Mouse (Mus musculus) stomach, embryonic 14.5 days (tissue): ENCODE results near the gene Cd44. TPM values are rescaled to one million over a fixed set of nuclear protein-coding genes. Genes with fewer than 3 reads are reported as not detected.
A peak's percentile ranks its signal among the peaks of the same experiment; 100 is the strongest.

Experiments
- ATAC-seq: fragments of 200-750 bp; cut with Nextera tagmentation; 2 replicates; pipeline ENCODE4 v1.8.0; 2017; ENCODE audit warnings: low read depth, moderate TSS enrichment; ENCODE audit not compliant: insufficient number of reproducible peaks, insufficient read depth, low FRiP score
- H3K27ac ChIP-seq: fragments of 300-500 bp; sonication (generic); 2 replicates; pipeline ENCODE4 v1.5.1; 2014; ENCODE audit warnings: mild to moderate bottlenecking, low read length, moderate library complexity, mixed read lengths
- H3K27me3 ChIP-seq: fragments of 300-500 bp; sonication (generic); 2 replicates; pipeline ENCODE4 v1.6.1; 2014; ENCODE audit warnings: low read length, control low read depth, mixed read lengths; ENCODE audit not compliant: control insufficient read depth, insufficient read depth
- H3K36me3 ChIP-seq: fragments of 300-500 bp; sonication (generic); 2 replicates; pipeline ENCODE4 v1.6.1; 2014; ENCODE audit warnings: mild to moderate bottlenecking, control low read depth, low read length, moderate library complexity, mixed read lengths; ENCODE audit not compliant: control insufficient read depth, insufficient read depth
- H3K4me1 ChIP-seq: fragments of 300-500 bp; sonication (generic); 2 replicates; pipeline ENCODE4 v1.6.1; 2014; ENCODE audit warnings: low read length, control low read depth, mixed read lengths; ENCODE audit not compliant: control insufficient read depth, insufficient read depth
- H3K4me2 ChIP-seq: fragments of 300-500 bp; sonication (generic); replicated peaks from 2 replicates; pipeline ENCODE4 v1.6.1; 2014; ENCODE audit warnings: low read depth, low read length, control low read depth
- H3K4me3 ChIP-seq: fragments of 300-500 bp; sonication (generic); 2 replicates; pipeline ENCODE4 v1.5.1; 2014; ENCODE audit warnings: low read depth, low read length, control low read depth
- H3K9ac ChIP-seq: fragments of 300-500 bp; sonication (generic); replicated peaks from 2 replicates; pipeline ENCODE4 v1.6.1; 2014; ENCODE audit warnings: low read depth, mild to moderate bottlenecking, control low read depth, low read length, moderate library complexity, mixed read lengths
- H3K9me3 ChIP-seq: fragments of 300-500 bp; sonication (generic); 2 replicates; pipeline ENCODE4 v1.6.1; 2016; ENCODE audit warnings: low read depth, low read length, control low read depth; ENCODE audit not compliant: control insufficient read depth
- WGBS: fragments of 180-500 bp; shearing (Covaris S2); extraction: QIAGEN DNeasy Blood & Tissue Kit; methylation state at CpG from one replicate; pipeline ENCODE4 v1.1.7; 2014; 5-methylcytosine and 5-hydroxymethylcytosine counted together
- polyA plus RNA-seq: library from polyadenylated mRNA; unstranded; fragments of >200 nt; fragmentation: Nextera tagmentation; extraction: Ambion mirVana; gene quantifications from 2 replicates; pipeline ENCODE4 v1.2.1, GENCODE M21; 2014

Cd44 gene
- polyA plus RNA-seq, 1 experiment from 2014 or later: 11.3 TPM

DNA sequence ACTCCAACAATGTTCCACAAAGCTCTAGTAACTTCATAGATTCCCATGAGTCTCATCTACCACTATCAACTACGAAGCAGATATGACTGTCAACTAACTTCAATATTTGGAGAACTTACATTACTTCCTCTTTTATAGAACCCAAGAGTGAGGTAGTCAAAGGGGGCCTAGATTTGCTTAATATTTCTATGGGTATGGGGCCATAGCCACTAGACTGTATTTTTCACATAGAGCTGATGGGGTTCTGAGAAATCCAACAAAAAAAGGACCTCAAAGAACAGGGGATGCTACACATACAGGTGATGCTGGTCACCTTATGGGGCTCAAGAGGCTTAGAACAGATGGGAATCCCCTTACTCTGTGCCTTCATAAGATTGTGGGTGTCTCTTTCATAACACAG is 14.3 kb downstream of the Cd44 start:
- H3K9ac ChIP-seq: no peak overlapping the region
- no peak overlapping the region for H3K4me3 ChIP-seq
- 82% methylated on average over 1 of the region's 1 CpGs for WGBS
- no peaks in the 10 kb centered on the region for H3K36me3 ChIP-seq
- H3K4me1 ChIP-seq: peaks cover 5% of the 10 kb centered on the region; the same call in 1 of the 2 replicates
- no peak overlapping the region for H3K27ac ChIP-seq
- ATAC-seq: no peak
- no peak overlapping the region for H3K4me2 ChIP-seq
- H3K9me3 ChIP-seq: no peaks in the 10 kb centered on the region
- no peaks in the 10 kb centered on the region for H3K27me3 ChIP-seq

DNA sequence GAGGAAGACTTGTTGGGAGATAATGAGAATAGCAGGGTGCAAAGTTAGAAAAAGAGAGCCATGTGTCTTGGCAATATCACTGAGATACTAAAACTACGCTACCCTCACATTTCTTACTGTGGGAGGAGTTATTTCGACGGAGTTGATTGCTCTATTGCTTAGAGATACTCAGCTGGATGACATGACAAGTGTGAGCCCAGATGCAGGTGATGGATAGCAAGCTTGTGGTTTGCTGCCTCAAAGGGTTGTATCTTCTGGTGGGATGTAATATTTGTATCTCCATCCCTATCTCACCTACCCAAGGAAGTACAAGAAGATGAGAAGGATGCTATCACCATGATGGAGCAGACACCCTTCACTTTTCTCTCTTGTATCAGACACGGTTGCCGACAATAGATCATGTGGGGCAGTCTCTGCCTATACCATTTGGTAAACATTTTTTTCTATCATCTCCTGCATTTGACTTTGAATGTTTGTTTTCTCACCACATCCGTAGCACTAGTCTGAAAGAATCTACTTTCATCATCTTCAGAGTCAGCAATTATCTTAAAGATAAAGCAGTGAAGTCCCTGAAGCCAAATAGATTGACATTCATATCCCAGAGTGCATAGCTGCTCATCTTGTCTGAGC is 15.0 kb downstream of the Cd44 start:
- Histone ChIP-seq H3K9ac (no peak overlapping the region), H3K36me3 (no peaks in the 10 kb centered on the region), H3K4me3 (no peak overlapping the region), H3K4me2 (no peak overlapping the region), H3K27me3 (no peaks in the 10 kb centered on the region), H3K9me3 (no peaks in the 10 kb centered on the region), H3K4me1 (peaks cover 10% of the 10 kb centered on the region; the same call in 1 of the 2 replicates), H3K27ac (no peak overlapping the region)
- no peak for ATAC-seq
- 86% methylated on average over 6 of the region's 6 CpGs for WGBS

- no peak overlapping the region for H3K4me2 ChIP-seq
- H3K9ac ChIP-seq: no peak overlapping the region
- H3K27me3 ChIP-seq: no peaks in the 10 kb centered on the region
- no peaks in the 10 kb centered on the region for H3K9me3 ChIP-seq
- peaks cover 10% of the 10 kb centered on the region; the same call in 1 of the 2 replicates for H3K4me1 ChIP-seq
- ATAC-seq: peak; percentile 56; the same call in 1 of the 2 replicates
- no peaks in the 10 kb centered on the region for H3K36me3 ChIP-seq
- WGBS: 20% methylated on average over 6 of the region's 6 CpGs
- peak overlapping the region; percentile 68 for H3K27ac ChIP-seq
- H3K4me3 ChIP-seq: no peak overlapping the region
Measured at GRCm38 (mm10) chr2:102882597-102883272, 18.7 kb downstream of the Cd44 start.

DNA sequence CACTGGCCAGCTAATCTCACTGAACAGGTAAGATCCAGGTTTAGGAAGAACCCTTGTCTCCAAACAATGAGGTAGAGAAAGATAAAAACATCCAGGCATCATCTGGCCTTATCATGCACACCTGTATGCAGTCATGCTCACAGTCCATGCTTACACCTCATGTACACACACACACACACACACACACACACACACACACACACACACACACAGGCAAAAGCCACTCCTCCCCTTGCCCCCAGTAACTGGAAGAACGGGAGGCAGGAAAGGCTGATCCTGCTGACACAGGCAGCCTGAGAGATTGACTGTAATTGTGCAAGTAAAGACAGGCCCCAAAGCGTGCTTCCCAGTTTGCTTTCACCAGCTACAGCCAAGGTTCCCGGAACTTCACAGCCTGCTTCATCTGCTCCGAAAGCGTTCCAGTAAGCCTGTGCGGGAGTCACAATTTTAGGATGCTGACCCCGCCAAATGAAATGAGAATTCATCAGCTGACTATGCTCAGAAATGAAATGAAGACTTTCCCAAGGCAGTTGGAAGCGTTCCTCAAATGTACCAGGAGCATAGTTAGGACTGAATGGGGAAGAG is 19.4 kb downstream of the Cd44 start:
- H3K9ac ChIP-seq: no peak overlapping the region
- H3K9me3 ChIP-seq: no peaks in the 10 kb centered on the region
- no peak overlapping the region for H3K4me2 ChIP-seq
- 49% methylated on average over 8 of the region's 8 CpGs for WGBS
- no peaks in the 10 kb centered on the region for H3K27me3 ChIP-seq
- no peak overlapping the region for H3K4me3 ChIP-seq
- H3K4me1 ChIP-seq: peaks cover 10% of the 10 kb centered on the region; the same call in 1 of the 2 replicates
- H3K36me3 ChIP-seq: no peaks in the 10 kb centered on the region
- peak; percentile 53; the same call in 1 of the 2 replicates for ATAC-seq
- H3K27ac ChIP-seq: peak overlapping the region; percentile 68

DNA sequence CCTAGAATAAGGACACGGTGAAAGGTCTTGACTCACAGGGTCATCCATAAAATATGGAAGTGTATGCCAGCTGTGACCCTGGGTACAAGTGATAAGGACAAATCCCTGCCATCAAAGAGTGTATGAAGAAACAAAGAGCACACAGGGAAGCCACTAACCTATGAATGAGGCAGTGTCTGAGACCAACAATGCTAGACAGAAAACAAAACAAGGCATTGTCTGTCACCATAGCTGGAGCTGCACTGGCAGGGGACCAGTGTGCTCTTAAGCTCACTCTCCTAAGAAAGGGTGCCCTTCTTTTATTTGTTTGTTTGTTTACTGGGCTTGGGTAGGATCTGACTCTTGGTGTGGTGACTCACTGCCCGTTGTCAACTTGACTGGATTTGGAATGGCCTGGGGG is 23.0 kb downstream of the Cd44 start:
- Histone ChIP-seq H3K9ac (no peak overlapping the region), H3K27ac (no peak overlapping the region), H3K4me2 (no peak overlapping the region), H3K9me3 (no peaks in the 10 kb centered on the region), H3K36me3 (no peaks in the 10 kb centered on the region), H3K4me1 (peaks cover 10% of the 10 kb centered on the region; the same call in 1 of the 2 replicates), H3K4me3 (no peak overlapping the region), H3K27me3 (no peaks in the 10 kb centered on the region)
- no peak for ATAC-seq
- WGBS: 60% methylated on average over 2 of the region's 2 CpGs

DNA sequence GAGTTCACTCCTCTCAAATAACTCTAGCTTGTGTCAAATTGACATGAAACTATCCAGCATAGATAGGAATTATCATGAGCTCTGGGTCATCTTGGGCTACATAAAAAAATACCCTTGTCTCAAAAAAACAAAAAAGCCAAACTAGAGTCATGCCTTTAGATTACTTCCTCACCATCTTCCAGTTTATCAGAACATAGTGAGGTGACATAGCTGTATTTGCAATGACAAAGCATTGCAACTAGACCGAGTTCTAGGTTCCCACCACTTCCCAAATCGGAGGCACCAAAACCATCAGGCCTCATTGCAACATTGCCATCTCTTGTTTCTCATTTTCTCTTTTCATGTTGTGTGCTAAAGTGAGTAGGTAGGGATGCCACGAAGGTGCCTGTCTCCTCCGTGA is 24.0 kb downstream of the Cd44 start:
- no peak for ATAC-seq
- Histone ChIP-seq H3K27me3 (no peaks in the 10 kb centered on the region), H3K27ac (no peak overlapping the region), H3K9me3 (no peaks in the 10 kb centered on the region), H3K36me3 (no peaks in the 10 kb centered on the region), H3K4me3 (no peak overlapping the region), H3K4me1 (peaks cover 7% of the 10 kb centered on the region; the same call in 1 of the 2 replicates), H3K9ac (no peak overlapping the region), H3K4me2 (no peak overlapping the region)
- 88% methylated on average over 4 of the region's 4 CpGs for WGBS

DNA sequence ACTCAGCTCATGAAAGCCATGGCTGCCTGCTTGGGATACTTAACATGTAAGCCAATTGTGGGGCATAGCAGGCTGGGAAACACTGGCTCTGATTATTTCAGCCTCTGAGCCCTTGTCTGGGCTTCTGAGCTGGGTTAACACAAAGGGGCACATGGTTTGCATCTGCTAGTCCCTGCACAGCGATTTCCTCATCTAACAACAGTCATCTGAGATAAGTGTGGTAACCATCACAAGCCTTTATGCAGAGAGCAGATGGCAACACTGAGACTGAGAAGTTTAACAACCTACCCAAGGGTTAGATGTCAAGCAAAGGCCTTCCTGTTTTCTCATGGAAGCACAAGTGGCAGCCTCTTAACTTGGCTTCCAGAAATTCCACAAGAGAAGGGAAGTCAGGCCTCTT is 25.3 kb downstream of the Cd44 start:
- no peak overlapping the region for H3K4me3 ChIP-seq
- no peak overlapping the region for H3K27ac ChIP-seq
- H3K9ac ChIP-seq: no peak overlapping the region
- H3K4me2 ChIP-seq: no peak overlapping the region
- no peak for ATAC-seq
- no peaks in the 10 kb centered on the region for H3K36me3 ChIP-seq
- no peaks in the 10 kb centered on the region for H3K27me3 ChIP-seq
- 50% methylated on average over 1 of the region's 1 CpGs for WGBS
- H3K4me1 ChIP-seq: no peaks in the 10 kb centered on the region
- no peaks in the 10 kb centered on the region for H3K9me3 ChIP-seq

DNA sequence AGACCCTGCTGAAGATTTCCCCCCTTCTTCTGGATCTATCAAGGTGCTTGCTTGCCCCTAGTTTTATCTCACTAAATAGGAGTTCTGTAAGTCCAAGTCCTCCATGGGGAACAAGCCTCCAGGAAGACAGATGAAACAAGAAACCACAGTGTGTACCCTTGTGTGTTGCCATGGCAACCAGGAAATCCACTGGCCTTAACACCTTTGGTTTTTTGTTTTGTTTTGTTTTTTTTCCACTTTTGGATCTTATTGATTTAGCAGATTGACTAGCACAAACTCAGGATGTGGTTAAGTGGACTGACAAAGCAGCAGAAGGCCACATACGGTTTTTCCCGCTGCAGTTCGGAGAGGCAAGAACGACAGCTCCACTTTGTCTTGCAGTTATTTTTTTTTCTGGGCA is 27.6 kb downstream of the Cd44 start:
- H3K9me3 ChIP-seq: no peaks in the 10 kb centered on the region
- WGBS: 71% methylated on average over 4 of the region's 4 CpGs
- no peak for ATAC-seq

More for the DNA sequence above, 27.6 kb downstream of the Cd44 start:
- no peak overlapping the region for H3K9ac ChIP-seq
- H3K4me3 ChIP-seq: no peak overlapping the region
- H3K27ac ChIP-seq: no peak overlapping the region
- no peaks in the 10 kb centered on the region for H3K27me3 ChIP-seq
- H3K4me1 ChIP-seq: no peaks in the 10 kb centered on the region
- H3K36me3 ChIP-seq: no peaks in the 10 kb centered on the region
- H3K4me2 ChIP-seq: no peak overlapping the region
